Mouse (Mus musculus): ENCODE results near the gene Olfr103.

The Olfr103 gene

DNA sequence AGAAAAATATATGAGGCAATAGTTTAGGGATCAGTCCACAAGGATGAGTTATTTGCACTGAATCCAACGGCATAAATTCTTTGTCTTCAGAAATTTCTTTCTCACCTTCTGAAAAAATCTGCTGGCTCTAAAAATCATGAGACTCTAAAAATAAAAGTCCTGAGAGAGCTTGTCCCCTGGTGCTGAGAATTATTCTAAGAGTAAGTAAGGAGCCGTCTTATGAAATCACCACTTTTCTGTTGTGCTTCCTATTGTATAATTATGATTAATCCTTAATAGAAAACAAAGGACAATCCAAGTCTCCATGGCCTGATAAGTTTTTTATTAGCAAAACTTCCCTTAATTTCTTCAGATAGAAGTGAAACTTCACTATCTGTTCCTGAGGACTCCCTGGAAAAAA, at the start of gene Olfr103:
Gene Olfr103, minus strand, starts transcription at position 101 of the 400 bp plus-strand sequence.
- in situ Hi-C loops (cut with MboI; ENCODE audit: unreplicated experiment in 2 of 2), result no loop called here

DNA sequence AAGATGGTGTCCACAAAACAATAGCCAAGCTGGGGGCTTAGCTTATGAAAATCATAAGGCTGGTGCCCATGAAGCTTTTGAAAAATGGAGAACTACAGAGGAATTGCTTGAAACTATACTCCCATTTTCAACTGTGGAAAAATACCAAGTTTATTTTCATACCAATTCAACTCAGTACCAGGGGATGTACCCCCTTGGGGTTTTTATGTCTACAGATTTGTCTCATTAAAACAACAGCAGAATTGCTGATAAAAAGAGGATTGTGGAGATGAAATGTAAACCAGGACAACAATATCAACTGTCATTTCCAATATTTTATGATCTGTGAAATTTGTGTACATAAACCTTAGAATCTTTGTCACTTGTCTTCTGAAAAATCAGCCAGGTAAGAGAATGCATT, 39.2 kb upstream of the Olfr103 start, which contains the start of gene Olfr105-ps:
Gene Olfr105-ps, plus strand, starts transcription at position 301 of the 400 bp plus-strand sequence.
- in situ Hi-C loops (cut with MboI; ENCODE audit: unreplicated experiment in 2 of 2), result no loop called here

DNA sequence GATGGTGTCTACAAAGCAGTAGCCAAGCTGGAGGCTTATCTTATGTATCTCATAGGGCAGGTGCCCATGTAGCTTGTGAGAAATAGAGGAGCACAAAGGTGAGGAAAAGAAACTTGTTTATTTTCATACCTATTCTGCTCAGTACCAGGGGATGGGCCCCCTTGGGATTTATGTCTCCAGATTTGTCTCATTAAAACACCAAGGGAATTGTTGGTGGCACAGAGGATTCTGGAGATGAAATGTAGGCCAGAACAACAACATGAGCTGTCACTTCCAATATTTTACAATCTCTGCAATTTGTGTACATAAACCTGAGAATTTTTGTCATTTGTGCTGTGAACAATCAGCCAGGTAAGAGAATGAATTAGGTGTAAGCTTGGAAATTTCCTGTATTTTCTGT, 19.8 kb upstream of the Olfr103 start, which contains the start of gene Olfr104-ps:
Gene Olfr104-ps, plus strand, starts transcription at position 301 of the 400 bp plus-strand sequence.
- in situ Hi-C loops (cut with MboI; ENCODE audit: unreplicated experiment in 2 of 2), result no loop called here

DNA sequence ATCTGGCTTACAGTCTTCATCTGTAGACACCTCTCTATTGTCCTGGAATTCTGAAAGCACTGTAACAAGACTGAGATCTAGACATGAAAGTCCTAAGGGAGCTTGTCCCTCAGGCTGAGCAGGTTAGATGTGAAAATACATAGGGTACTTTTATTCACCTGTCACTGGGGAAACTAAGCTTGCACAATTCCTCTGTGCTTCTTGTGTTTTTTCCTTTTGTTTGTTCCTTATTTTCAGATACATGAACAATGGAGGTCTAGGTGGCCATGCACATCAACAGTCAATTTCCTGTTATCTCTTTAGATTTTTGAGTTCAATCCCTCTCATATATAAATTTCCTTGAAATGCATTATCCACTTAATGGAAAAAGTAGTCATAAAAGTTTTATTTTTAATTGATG, 22.5 kb downstream of the Olfr103 start, which contains the start of gene Olfr102:
Gene Olfr102, minus strand, starts transcription at position 101 of the 400 bp plus-strand sequence.
- in situ Hi-C loops (cut with MboI; ENCODE audit: unreplicated experiment in 2 of 2), result no loop called here

DNA sequence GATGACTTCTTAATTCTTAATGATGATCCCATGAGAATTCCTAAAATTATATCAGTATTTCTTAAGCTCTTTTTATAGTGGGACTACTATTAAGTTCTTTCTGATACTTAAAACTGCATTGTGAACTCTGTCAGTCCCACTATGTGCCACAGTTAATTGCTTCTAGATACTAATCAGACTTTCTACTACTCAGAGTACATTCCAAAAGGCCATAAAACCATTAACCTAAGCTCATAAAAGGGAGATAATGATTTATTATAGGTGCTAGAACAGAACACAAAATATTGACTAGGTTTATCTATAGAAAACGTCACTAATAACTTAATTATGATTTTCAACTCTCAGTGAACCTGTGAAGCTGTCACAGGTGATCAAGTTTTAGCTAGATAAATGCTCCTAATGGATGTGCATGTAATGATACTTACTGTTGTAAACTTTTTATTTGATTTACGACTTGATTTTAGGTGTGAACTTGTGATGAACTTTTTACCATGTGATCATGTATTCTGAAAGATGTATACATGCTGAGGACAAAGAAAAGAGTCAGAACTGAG, 29.3 kb downstream of the Olfr103 start:
- in situ Hi-C loops (cut with MboI; ENCODE audit: unreplicated experiment in 2 of 2), result no loop called here

DNA sequence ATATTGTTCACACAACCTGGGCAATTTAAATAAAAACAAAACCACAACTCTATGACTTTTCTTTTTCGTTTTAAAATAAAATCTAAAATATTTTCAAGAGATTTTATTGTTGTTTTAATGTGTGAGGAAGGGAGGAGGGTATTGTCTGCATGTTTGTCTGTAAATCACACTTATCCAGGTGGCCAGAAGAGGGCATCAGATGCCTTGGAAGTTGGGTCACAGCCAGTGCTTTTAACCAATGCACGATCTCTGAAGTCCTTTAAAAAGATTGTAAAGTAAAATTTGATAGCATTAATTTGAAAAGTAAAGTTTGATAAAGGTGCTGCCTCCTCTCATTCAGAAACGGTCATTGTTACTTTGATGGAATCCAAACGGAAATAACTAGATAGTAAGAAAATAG, 31.0 kb downstream of the Olfr103 start:
- in situ Hi-C loops (cut with MboI; ENCODE audit: unreplicated experiment in 2 of 2), result no loop called here

DNA sequence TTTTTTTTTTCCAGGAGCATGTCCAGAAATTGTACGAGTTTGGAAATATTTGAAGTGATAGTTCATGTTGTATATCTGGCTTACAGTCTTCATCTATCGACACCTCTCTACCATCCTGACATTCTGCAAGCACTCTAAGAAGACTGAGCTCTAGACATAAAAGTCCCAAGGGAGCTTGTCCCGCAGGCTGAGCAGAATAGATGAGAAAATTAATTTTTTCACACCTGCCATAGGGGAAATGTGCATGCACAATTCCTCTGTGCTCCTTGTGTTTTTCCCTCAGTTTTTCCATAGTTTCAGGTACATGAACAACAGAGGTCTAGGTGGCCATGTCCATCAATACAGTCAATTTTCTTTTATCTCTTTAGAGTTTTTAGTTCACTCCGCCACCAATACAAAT, 35.3 kb downstream of the Olfr103 start, which contains the start of gene Olfr101:
Gene Olfr101, minus strand, starts transcription at position 101 of the 400 bp plus-strand sequence.
- in situ Hi-C loops (cut with MboI; ENCODE audit: unreplicated experiment in 2 of 2), result no loop called here
